17 mouse cellular contexts compared by ENCODE assay signal in genomic region chr16:58496791-58497190, GRCm38 (mm10). TPM values are rescaled to one million over a fixed set of nuclear protein-coding genes. Genes with fewer than 3 reads are reported as not detected.
DNase-seq lines count a peak whose midpoint lies in the region; ATAC-seq and TF ChIP-seq lines count a peak whose summit lies in the region.
"Had no signal": no experiment of that assay in that cellular context is flagged by ENCODE, and none has a peak within 500 bp of the region (broad histone marks: within the 10 kb centered on the region; RNA-seq: fewer than 3 reads in every experiment).

No protein-coding gene starts in this region.

- no peaks in the 10 kb centered on the region; the same call in 1 of the 2 replicates for H3K36me3 ChIP-seq in forebrain, embryonic 10.5 days (replicated peaks)
- H3K36me3 ChIP-seq in forebrain, embryonic 11.5 days (ENCODE audit: control insufficient read depth, insufficient read depth, low read length), result no peaks in the 10 kb centered on the region
- peaks cover 15% of the 10 kb centered on the region for H3K36me3 ChIP-seq in intestine, postnatal 0 days (ENCODE audit: control insufficient read depth, insufficient read depth)
- no peaks in the 10 kb centered on the region for H3K36me3 ChIP-seq in intestine, embryonic 16.5 days (ENCODE audit: control insufficient read depth, insufficient read depth, low read length)
- no peaks in the 10 kb centered on the region for H3K36me3 ChIP-seq in lung, postnatal 0 days (ENCODE audit: insufficient read depth, low read length)
- H3K36me3 ChIP-seq in liver, postnatal 0 days (replicated peaks; ENCODE audit: insufficient read depth, low read length), result peaks cover 4% of the 10 kb centered on the region; the same call in 1 of the 2 replicates
- no peaks in the 10 kb centered on the region for H3K36me3 ChIP-seq in forebrain, postnatal 0 days (ENCODE audit: insufficient read depth)
- H3K36me3 ChIP-seq: forebrain, embryonic 15.5 days; neural tube, embryonic 13.5 days had no signal

- H3K27me3 ChIP-seq in forebrain, embryonic 10.5 days (ENCODE audit: poor library complexity, severe bottlenecking), result peaks cover 34% of the 10 kb centered on the region
- H3K27me3 ChIP-seq in forebrain, embryonic 11.5 days (ENCODE audit: control insufficient read depth, insufficient read depth, low read length), result no peaks in the 10 kb centered on the region; the same call in 1 of the 2 replicates
- H3K27me3 ChIP-seq in intestine, postnatal 0 days (replicated peaks; ENCODE audit: control insufficient read depth, insufficient read depth, low read length), result no peaks in the 10 kb centered on the region
- no peaks in the 10 kb centered on the region for H3K27me3 ChIP-seq in intestine, embryonic 16.5 days (replicated peaks; ENCODE audit: control insufficient read depth, insufficient read depth, low read length)
- H3K27me3 ChIP-seq in lung, postnatal 0 days (replicated peaks; ENCODE audit: insufficient read depth, low read length), result no peaks in the 10 kb centered on the region
- no peaks in the 10 kb centered on the region for H3K27me3 ChIP-seq in liver, postnatal 0 days (ENCODE audit: insufficient read depth, low read length)
- H3K27me3 ChIP-seq in forebrain, postnatal 0 days (ENCODE audit: insufficient read depth, low read length), result no peaks in the 10 kb centered on the region
- H3K27me3 ChIP-seq: embryonic facial prominence, embryonic 13.5 days; forebrain, embryonic 15.5 days; neural tube, embryonic 13.5 days had no signal

- H3K9ac ChIP-seq in forebrain, embryonic 11.5 days (ENCODE audit: low read length), result no peak overlapping the region
- H3K9ac ChIP-seq in intestine, postnatal 0 days (ENCODE audit: low read depth, low read length), result no peak overlapping the region
- no peak overlapping the region for H3K9ac ChIP-seq in intestine, embryonic 16.5 days (ENCODE audit: low read depth, low read length)
- no peak overlapping the region for H3K9ac ChIP-seq in lung, postnatal 0 days (replicated peaks; ENCODE audit: low read depth)
- H3K9ac ChIP-seq in liver, postnatal 0 days (replicated peaks), result no peak overlapping the region
- H3K9ac ChIP-seq in forebrain, postnatal 0 days, result no peak overlapping the region
- H3K9ac ChIP-seq: embryonic facial prominence, embryonic 13.5 days; forebrain, embryonic 15.5 days; neural tube, embryonic 13.5 days had no signal

- H3K4me1 ChIP-seq in forebrain, embryonic 10.5 days, result peaks cover 38% of the 10 kb centered on the region
- peaks cover 7% of the 10 kb centered on the region; the same call in 1 of the 2 replicates for H3K4me1 ChIP-seq in forebrain, embryonic 11.5 days (replicated peaks; ENCODE audit: control insufficient read depth, insufficient read depth, low read length)
- peaks cover 11% of the 10 kb centered on the region; the same call in 1 of the 2 replicates for H3K4me1 ChIP-seq in intestine, postnatal 0 days (replicated peaks; ENCODE audit: control insufficient read depth, insufficient read depth, low read length)
- no peaks in the 10 kb centered on the region; the same call in 1 of the 2 replicates for H3K4me1 ChIP-seq in intestine, embryonic 16.5 days (ENCODE audit: control insufficient read depth, insufficient read depth, low read length)
- H3K4me1 ChIP-seq in lung, postnatal 0 days (ENCODE audit: insufficient read depth, low read depth, low read length), result peaks cover 18% of the 10 kb centered on the region; the same call in 1 of the 2 replicates
- H3K4me1 ChIP-seq in liver, postnatal 0 days (ENCODE audit: insufficient read depth), result peaks cover 48% of the 10 kb centered on the region
- H3K4me1 ChIP-seq in forebrain, postnatal 0 days (ENCODE audit: insufficient read depth), result no peaks in the 10 kb centered on the region
- H3K4me1 ChIP-seq: embryonic facial prominence, embryonic 13.5 days; forebrain, embryonic 15.5 days had no signal

- ATAC-seq in forebrain, embryonic 11.5 days (replicated peaks; ENCODE audit: low FRiP score), result no peak
- no peak for ATAC-seq in intestine, postnatal 0 days
- ATAC-seq in intestine, embryonic 16.5 days, result no peak
- ATAC-seq in lung, postnatal 0 days, result peak; percentile 62
- no peak for ATAC-seq in liver, postnatal 0 days
- no peak for ATAC-seq in forebrain, postnatal 0 days
- ATAC-seq: forebrain, embryonic 15.5 days; hindbrain, embryonic 16.5 days had no signal

- H3K4me2 ChIP-seq in forebrain, embryonic 11.5 days (ENCODE audit: low read depth, low read length, severe bottlenecking), result no peak overlapping the region
- no peak overlapping the region for H3K4me2 ChIP-seq in intestine, postnatal 0 days (replicated peaks; ENCODE audit: low read depth)
- H3K4me2 ChIP-seq in intestine, embryonic 16.5 days (ENCODE audit: low read depth, low read length), result no peak overlapping the region
- no peak overlapping the region for H3K4me2 ChIP-seq in lung, postnatal 0 days (replicated peaks; ENCODE audit: low read depth, low read length)
- peak overlapping the region; percentile 59; the same call in 1 of the 2 replicates for H3K4me2 ChIP-seq in liver, postnatal 0 days (ENCODE audit: low read depth, low read length)
- no peak overlapping the region for H3K4me2 ChIP-seq in forebrain, postnatal 0 days (ENCODE audit: low read depth)
- H3K4me2 ChIP-seq: embryonic facial prominence, embryonic 13.5 days; forebrain, embryonic 15.5 days; neural tube, embryonic 13.5 days had no signal

- TF ChIP-seq CTCF in intestine, postnatal 0 days (IDR thresholded peaks at IDR 0.05; ENCODE audit: low read depth), result no peak
- TF ChIP-seq CTCF in lung, postnatal 0 days (IDR thresholded peaks at IDR 0.05), result no peak
- TF ChIP-seq CTCF in liver, postnatal 0 days (IDR thresholded peaks at IDR 0.05; ENCODE audit: low read depth), result no peak
- TF ChIP-seq CTCF in forebrain, postnatal 0 days (IDR thresholded peaks at IDR 0.05; ENCODE audit: low read depth), result no peak

- DNase-seq in forebrain, embryonic 10.5 days (ENCODE audit: extremely low spot score, low spot score), result no peak
- DNase-seq in forebrain, embryonic 11.5 days (ENCODE audit: low spot score), result no peak
- DNase-seq in lung, postnatal 0 days (ENCODE audit: low spot score), result peak; percentile 54
- no peak for DNase-seq in lung, postnatal 14 days
- DNase-seq in liver, postnatal 0 days, result no peak
- DNase-seq in forebrain, postnatal 0 days, result no peak
- DNase-seq: adrenal gland, adult 2 months; cerebellum, postnatal 14 days; gastrocnemius, postnatal 14 days; kidney, postnatal 36 days; thymus, adult 18-20 months had no signal

- H3K9me3 ChIP-seq in forebrain, embryonic 10.5 days, result no peaks in the 10 kb centered on the region
- no peaks in the 10 kb centered on the region for H3K9me3 ChIP-seq in forebrain, embryonic 11.5 days (ENCODE audit: control insufficient read depth, low read length)
- H3K9me3 ChIP-seq in intestine, postnatal 0 days (ENCODE audit: control insufficient read depth), result no peaks in the 10 kb centered on the region
- H3K9me3 ChIP-seq in intestine, embryonic 16.5 days (ENCODE audit: control insufficient read depth, low read length), result no peaks in the 10 kb centered on the region
- no peaks in the 10 kb centered on the region for H3K9me3 ChIP-seq in lung, postnatal 0 days (ENCODE audit: low read length)
- no peaks in the 10 kb centered on the region for H3K9me3 ChIP-seq in liver, postnatal 0 days (ENCODE audit: low read length)
- no peaks in the 10 kb centered on the region for H3K9me3 ChIP-seq in forebrain, postnatal 0 days (ENCODE audit: low read length)
- H3K9me3 ChIP-seq: embryonic facial prominence, embryonic 13.5 days; forebrain, embryonic 15.5 days; neural tube, embryonic 13.5 days had no signal

- H3K4me3 ChIP-seq in forebrain, embryonic 10.5 days, result no peak overlapping the region
- H3K4me3 ChIP-seq in forebrain, embryonic 11.5 days (ENCODE audit: low read depth, low read length), result no peak overlapping the region
- H3K4me3 ChIP-seq in intestine, postnatal 0 days (ENCODE audit: low read depth, low read length), result no peak overlapping the region
- H3K4me3 ChIP-seq in intestine, embryonic 16.5 days (ENCODE audit: low read length), result no peak overlapping the region
- H3K4me3 ChIP-seq in lung, postnatal 0 days (ENCODE audit: low read depth, low read length), result no peak overlapping the region
- no peak overlapping the region for H3K4me3 ChIP-seq in liver, postnatal 0 days (ENCODE audit: low read depth, low read length)
- H3K4me3 ChIP-seq in forebrain, postnatal 0 days (ENCODE audit: low read depth, low read length), result no peak overlapping the region
- H3K4me3 ChIP-seq: embryonic facial prominence, embryonic 13.5 days; forebrain, embryonic 15.5 days; neural tube, embryonic 13.5 days had no signal

- H3K27ac ChIP-seq in forebrain, embryonic 10.5 days, result peak overlapping the region; percentile 66; the same call in 1 of the 2 replicates
- H3K27ac ChIP-seq in forebrain, embryonic 11.5 days (ENCODE audit: low read depth, low read length), result no peak overlapping the region
- H3K27ac ChIP-seq in intestine, postnatal 0 days (ENCODE audit: low read depth, low read length), result 0 out of 2 replicates have a peak overlapping the region, but pooled peaks have one; percentile 15
- H3K27ac ChIP-seq in intestine, embryonic 16.5 days (ENCODE audit: low read length), result no peak overlapping the region
- peak overlapping the region; percentile 74 for H3K27ac ChIP-seq in lung, postnatal 0 days (ENCODE audit: low read length)
- H3K27ac ChIP-seq in liver, postnatal 0 days (ENCODE audit: low read depth), result peak overlapping the region; percentile 89
- no peak overlapping the region for H3K27ac ChIP-seq in forebrain, postnatal 0 days (ENCODE audit: low read depth, low read length)
- H3K27ac ChIP-seq: forebrain, embryonic 15.5 days; neural tube, embryonic 13.5 days had no signal

- TF ChIP-seq EP300 in lung, postnatal 0 days (IDR thresholded peaks at IDR 0.05), result peak; percentile 95
- no peak for TF ChIP-seq EP300 in liver, postnatal 0 days (IDR thresholded peaks at IDR 0.05; ENCODE audit: low read depth)

RNA-seq across cellular contexts. Expression of gene St3gal6, which starts 27.3 kb away (rescaled TPM):
- polyA plus RNA-seq in forebrain, embryonic 10.5 days (2016; fragmentation: Nextera tagmentation; extraction: Ambion mirVana), result 9.3 and 10.6 TPM in 2 replicates
- 8.3 and 8.8 TPM in 2 replicates for polyA plus RNA-seq in forebrain, embryonic 11.5 days (2014; fragmentation: Nextera tagmentation; extraction: Ambion mirVana)
- 32.5 and 32.6 TPM in 2 replicates for polyA plus RNA-seq in intestine, postnatal 0 days (2015; fragmentation: Nextera tagmentation; extraction: Ambion mirVana)
- 22.5 and 23.5 TPM in 2 replicates for polyA plus RNA-seq in intestine, embryonic 16.5 days (2015; fragmentation: Nextera tagmentation; extraction: Ambion mirVana)
- 52.3 and 56.0 TPM in 2 replicates for polyA plus RNA-seq in lung, postnatal 0 days (2015; fragmentation: Nextera tagmentation; extraction: Ambion mirVana)
- 11.8 and 16.8 TPM in 2 replicates for polyA plus RNA-seq in liver, postnatal 0 days (2015; fragmentation: Nextera tagmentation; extraction: Ambion mirVana)
- total RNA-seq in forebrain, postnatal 0 days (2014; rRNA removed), result 3.9 and 12.6 TPM in 2 replicates
- 12.7 and 14.9 TPM in 2 replicates for polyA plus RNA-seq in forebrain, postnatal 0 days (2015; fragmentation: Nextera tagmentation; extraction: Ambion mirVana)

Comparison
In these comparisons a context has a peak if more than half of its experiments do, and no peak if none do; other contexts are left out.
1. H3K27ac ChIP-seq: peak in forebrain, embryonic 10.5 days (single experiment), intestine, postnatal 0 days (single experiment), lung, postnatal 0 days (single experiment) and liver, postnatal 0 days (single experiment); none in forebrain, embryonic 11.5 days (single experiment), intestine, embryonic 16.5 days (single experiment) and forebrain, postnatal 0 days (single experiment).